Mouse (Mus musculus) liver, adult 2 months (tissue): ENCODE results near the gene Fam169a.

ENCODE experiments used
- CTCF ChIP-seq: fragments of 200-500 bp; IDR thresholded peaks from 2 replicates; pipeline ENCODE4 v1.5.1; 2011; ENCODE audit warnings: low read depth, low read length, control low read depth
- POLR2A ChIP-seq: fragments of 200-500 bp; IDR thresholded peaks from 2 replicates; pipeline ENCODE4 v1.6.1; 2011; ENCODE audit warnings: low read length, control low read depth; ENCODE audit not compliant: insufficient read depth; ENCODE audit errors: extremely low read depth

DNA sequence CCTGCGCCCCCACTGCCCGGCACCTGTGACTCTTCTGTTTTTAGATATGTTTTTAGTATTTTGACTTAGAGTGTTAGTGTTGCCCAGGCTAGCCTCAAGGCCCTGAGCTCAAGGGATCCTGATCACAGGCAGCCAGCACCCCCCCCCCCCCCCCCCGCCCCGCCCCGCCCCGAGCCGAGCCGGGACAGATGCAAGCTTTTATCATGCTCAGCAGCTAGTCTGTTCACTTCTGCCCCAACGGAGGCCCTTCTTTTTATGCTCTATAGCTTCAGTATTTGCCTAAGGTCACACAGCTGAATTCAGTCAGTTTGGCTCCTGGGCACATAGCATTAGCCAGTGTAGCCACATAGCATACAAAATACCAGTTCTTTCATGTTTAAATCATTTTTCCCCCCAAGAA, 19.2 kb downstream of the Fam169a start:
- TF ChIP-seq CTCF (no peak), POLR2A (no peak)
